Mouse (Mus musculus): ENCODE data around the gene Kcnd3. TPM values are rescaled to one million over a fixed set of nuclear protein-coding genes. Genes with fewer than 3 reads are reported as not detected.

Gene Kcnd3
- polyA plus RNA-seq, 1 experiment from 2014 or later: 0.24 TPM

- no peaks in the 10 kb centered on the region for H3K4me1 ChIP-seq (replicated peaks)
- ATAC-seq (ENCODE audit: insufficient number of reproducible peaks, insufficient read depth, low FRiP score, low TSS enrichment, low read depth): no peak
- H3K27me3 ChIP-seq: no peaks in the 10 kb centered on the region
- 73% methylated on average over 8 of the region's 8 CpGs for WGBS
- no peak overlapping the region for H3K4me3 ChIP-seq (replicated peaks)
- no peaks in the 10 kb centered on the region for H3K9me3 ChIP-seq
- H3K4me2 ChIP-seq: no peak overlapping the region
- no peak overlapping the region for H3K27ac ChIP-seq
- no peaks in the 10 kb centered on the region for H3K36me3 ChIP-seq
- no peak overlapping the region for H3K9ac ChIP-seq (replicated peaks)
Measured at GRCm38 (mm10) chr3:105663043-105663442, 210.9 kb downstream of the Kcnd3 start.

GRCm38 (mm10) chr3:105665105-105665765, 213.1 kb downstream of the Kcnd3 start:
- 80% methylated on average over 9 of the region's 9 CpGs for WGBS
- H3K9me3 ChIP-seq: no peaks in the 10 kb centered on the region
- H3K4me2 ChIP-seq: no peak overlapping the region
- H3K4me1 ChIP-seq (replicated peaks): no peaks in the 10 kb centered on the region
- no peak overlapping the region for H3K4me3 ChIP-seq (replicated peaks)
- ATAC-seq (ENCODE audit: insufficient number of reproducible peaks, insufficient read depth, low FRiP score, low TSS enrichment, low read depth): no peak
- H3K27me3 ChIP-seq: no peaks in the 10 kb centered on the region
- no peaks in the 10 kb centered on the region for H3K36me3 ChIP-seq
- no peak overlapping the region for H3K9ac ChIP-seq (replicated peaks)
- H3K27ac ChIP-seq: no peak overlapping the region

GRCm38 (mm10) chr3:105666996-105667523, 214.9 kb downstream of the Kcnd3 start:
- Histone ChIP-seq H3K9ac (replicated peaks) (no peak overlapping the region), H3K4me1 (replicated peaks) (no peaks in the 10 kb centered on the region), H3K4me3 (replicated peaks) (no peak overlapping the region), H3K27ac (no peak overlapping the region), H3K4me2 (no peak overlapping the region), H3K27me3 (no peaks in the 10 kb centered on the region), H3K36me3 (no peaks in the 10 kb centered on the region), H3K9me3 (no peaks in the 10 kb centered on the region)
- 68% methylated on average over 4 of the region's 4 CpGs for WGBS
- ATAC-seq (ENCODE audit: insufficient number of reproducible peaks, insufficient read depth, low FRiP score, low TSS enrichment, low read depth): no peak

- Histone ChIP-seq H3K9ac (replicated peaks) (no peak overlapping the region), H3K27ac (no peak overlapping the region), H3K4me1 (replicated peaks) (no peaks in the 10 kb centered on the region), H3K4me3 (replicated peaks) (no peak overlapping the region), H3K27me3 (no peaks in the 10 kb centered on the region), H3K4me2 (no peak overlapping the region), H3K9me3 (no peaks in the 10 kb centered on the region), H3K36me3 (no peaks in the 10 kb centered on the region)
- 39% methylated on average over 9 of the region's 9 CpGs for WGBS
- no peak for ATAC-seq (ENCODE audit: insufficient number of reproducible peaks, insufficient read depth, low FRiP score, low TSS enrichment, low read depth)
Measured at GRCm38 (mm10) chr3:105668161-105668560, 216.0 kb downstream of the Kcnd3 start.

- Histone ChIP-seq H3K4me3 (replicated peaks) (no peak overlapping the region), H3K9ac (replicated peaks) (no peak overlapping the region), H3K9me3 (no peaks in the 10 kb centered on the region), H3K36me3 (no peaks in the 10 kb centered on the region), H3K27ac (no peak overlapping the region), H3K4me1 (replicated peaks) (no peaks in the 10 kb centered on the region), H3K4me2 (no peak overlapping the region), H3K27me3 (no peaks in the 10 kb centered on the region)
- no peak for ATAC-seq (ENCODE audit: insufficient number of reproducible peaks, insufficient read depth, low FRiP score, low TSS enrichment, low read depth)
- 78% methylated on average over 3 of the region's 3 CpGs for WGBS
Measured at GRCm38 (mm10) chr3:105669776-105670175, 217.6 kb downstream of the Kcnd3 start.

- Histone ChIP-seq H3K9ac (replicated peaks) (no peak overlapping the region), H3K36me3 (no peaks in the 10 kb centered on the region), H3K9me3 (no peaks in the 10 kb centered on the region), H3K27me3 (no peaks in the 10 kb centered on the region), H3K4me3 (replicated peaks) (no peak overlapping the region), H3K27ac (no peak overlapping the region), H3K4me2 (no peak overlapping the region), H3K4me1 (replicated peaks) (no peaks in the 10 kb centered on the region)
- ATAC-seq (ENCODE audit: insufficient number of reproducible peaks, insufficient read depth, low FRiP score, low TSS enrichment, low read depth): no peak
- 93% methylated on average over 1 of the region's 1 CpGs for WGBS
Measured at GRCm38 (mm10) chr3:105670801-105671200, 218.7 kb downstream of the Kcnd3 start.

GRCm38 (mm10) chr3:105674595-105675218, 222.6 kb downstream of the Kcnd3 start:
- Histone ChIP-seq H3K27me3 (no peaks in the 10 kb centered on the region), H3K4me1 (replicated peaks) (no peaks in the 10 kb centered on the region), H3K4me2 (no peak overlapping the region), H3K9me3 (no peaks in the 10 kb centered on the region), H3K9ac (replicated peaks) (no peak overlapping the region), H3K27ac (no peak overlapping the region), H3K4me3 (replicated peaks) (no peak overlapping the region), H3K36me3 (peaks cover 24% of the 10 kb centered on the region)
- ATAC-seq (ENCODE audit: insufficient number of reproducible peaks, insufficient read depth, low FRiP score, low TSS enrichment, low read depth): 0 out of 2 replicates have a peak, but pooled peaks have one; percentile 52
- WGBS: 22% methylated on average over 7 of the region's 7 CpGs

- 51% methylated on average over 2 of the region's 2 CpGs for WGBS
- ATAC-seq (ENCODE audit: insufficient number of reproducible peaks, insufficient read depth, low FRiP score, low TSS enrichment, low read depth): no peak
Measured at GRCm38 (mm10) chr3:105675932-105676331, 223.8 kb downstream of the Kcnd3 start.

GRCm38 (mm10) chr3:105680346-105680745, 228.2 kb downstream of the Kcnd3 start:
- no peaks in the 10 kb centered on the region for H3K4me1 ChIP-seq (replicated peaks)
- no peak for ATAC-seq (ENCODE audit: insufficient number of reproducible peaks, insufficient read depth, low FRiP score, low TSS enrichment, low read depth)
- H3K9me3 ChIP-seq: no peaks in the 10 kb centered on the region
- WGBS: 91% methylated on average over 7 of the region's 7 CpGs
- no peak overlapping the region for H3K9ac ChIP-seq (replicated peaks)
- H3K4me2 ChIP-seq: no peak overlapping the region
- peaks cover 68% of the 10 kb centered on the region for H3K36me3 ChIP-seq
- H3K27me3 ChIP-seq: no peaks in the 10 kb centered on the region
- no peak overlapping the region for H3K4me3 ChIP-seq (replicated peaks)
- H3K27ac ChIP-seq: no peak overlapping the region

More at GRCm38 (mm10) chr3:105675932-105676331, 223.8 kb downstream of the Kcnd3 start:
- Histone ChIP-seq H3K4me2 (no peak overlapping the region), H3K36me3 (peaks cover 34% of the 10 kb centered on the region), H3K4me3 (replicated peaks) (no peak overlapping the region), H3K4me1 (replicated peaks) (no peaks in the 10 kb centered on the region), H3K27ac (no peak overlapping the region), H3K9me3 (no peaks in the 10 kb centered on the region), H3K9ac (replicated peaks) (no peak overlapping the region), H3K27me3 (no peaks in the 10 kb centered on the region)

GRCm38 (mm10) chr3:105686394-105687323, 234.5 kb downstream of the Kcnd3 start:
- H3K4me1 ChIP-seq (replicated peaks): peaks cover 9% of the 10 kb centered on the region
- peak overlapping the region; percentile 76 for H3K27ac ChIP-seq
- H3K4me2 ChIP-seq: peak overlapping the region; percentile 71
- peak overlapping the region; percentile 94 for H3K9ac ChIP-seq (replicated peaks)
- 7% methylated on average over 57 of the region's 60 CpGs for WGBS
- H3K4me3 ChIP-seq (replicated peaks): peak overlapping the region; percentile 94
- no peaks in the 10 kb centered on the region for H3K27me3 ChIP-seq
- peaks cover 30% of the 10 kb centered on the region for H3K36me3 ChIP-seq
- peak; percentile 75 for ATAC-seq (ENCODE audit: insufficient number of reproducible peaks, insufficient read depth, low FRiP score, low TSS enrichment, low read depth)
- H3K9me3 ChIP-seq: no peaks in the 10 kb centered on the region

Data from limb, embryonic 12.5 days (tissue).